Mouse (Mus musculus) lung, postnatal 36 days (tissue): ENCODE data around the gene Sctr.

Experiments used
- DNase-seq: peaks from one replicate; pipeline ENCODE4 v3.0.0; 2022; ENCODE audit warnings: mixed read lengths

The Sctr gene

DNA sequence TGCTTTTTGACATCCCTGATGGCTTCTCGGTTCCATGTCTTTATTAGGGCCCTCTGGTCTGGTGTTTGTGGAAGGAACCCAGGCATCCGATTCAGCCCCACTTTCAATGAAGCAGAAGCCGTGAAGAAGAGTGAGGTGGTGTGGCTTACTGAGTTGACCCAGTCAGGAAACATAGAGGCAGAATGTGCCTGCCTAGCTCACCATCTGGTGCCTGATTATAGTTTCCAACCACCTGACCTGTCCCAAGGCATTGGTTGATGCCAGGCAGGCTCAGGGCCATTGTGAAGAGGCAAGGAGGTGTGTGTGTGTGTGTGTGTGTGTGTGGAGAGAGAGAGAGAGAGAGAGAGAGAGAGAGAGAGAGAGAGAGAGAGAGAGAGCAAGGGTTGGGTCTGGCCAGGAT is 23.8 kb downstream of the Sctr start:
- no peak for DNase-seq

DNA sequence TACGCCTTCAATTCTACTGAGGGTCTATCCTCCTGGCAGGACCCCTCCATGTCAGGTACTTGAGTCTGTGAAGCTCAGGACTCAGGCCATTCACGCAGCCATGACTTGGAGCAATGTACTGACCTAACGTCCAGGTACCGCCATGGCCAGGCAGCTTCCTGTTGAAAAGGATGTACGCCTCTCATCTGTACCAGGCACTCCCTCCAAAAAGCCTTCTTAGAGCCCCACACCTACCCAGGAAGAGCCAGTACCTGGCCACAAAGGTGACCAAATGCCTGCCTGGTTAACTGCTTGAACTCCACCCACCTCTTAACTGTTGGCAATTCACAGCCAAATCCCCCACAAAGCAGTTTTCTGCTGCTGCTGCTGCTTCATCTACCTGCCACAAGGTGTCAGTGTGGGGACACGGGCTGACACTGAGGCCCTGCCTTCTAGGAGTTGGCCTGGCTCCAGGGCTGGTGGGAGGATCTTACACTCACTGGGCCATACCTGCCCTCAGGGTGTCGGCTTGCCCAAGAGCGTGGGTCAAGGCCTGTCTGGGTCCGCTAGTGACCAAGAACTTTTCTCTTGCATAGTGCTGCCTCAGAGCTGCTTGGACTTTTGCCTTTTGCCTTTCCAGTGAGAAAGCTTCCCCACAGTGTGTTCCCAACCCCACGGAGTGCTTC is 26.2 kb downstream of the Sctr start:
- peak; percentile 91 for DNase-seq

DNA sequence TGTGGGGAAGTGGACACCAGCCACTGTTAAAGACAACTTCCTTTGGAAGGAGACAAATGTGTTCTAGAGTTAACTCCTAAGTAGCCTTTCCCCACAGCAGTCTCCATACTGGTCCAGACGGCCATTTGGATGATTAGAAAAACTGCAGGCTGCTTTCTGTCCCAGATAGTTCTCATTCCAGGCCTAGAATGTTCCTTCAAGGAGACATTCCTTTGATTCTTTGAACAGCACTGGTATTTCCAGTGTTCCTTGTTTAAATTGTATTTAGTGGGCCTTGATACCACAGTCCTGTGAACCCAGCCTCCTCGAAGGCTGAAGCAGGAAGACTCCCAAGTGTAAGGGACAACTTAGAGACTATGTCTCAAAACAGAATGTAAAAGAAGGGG is 26.8 kb downstream of the Sctr start:
- no peak for DNase-seq

DNA sequence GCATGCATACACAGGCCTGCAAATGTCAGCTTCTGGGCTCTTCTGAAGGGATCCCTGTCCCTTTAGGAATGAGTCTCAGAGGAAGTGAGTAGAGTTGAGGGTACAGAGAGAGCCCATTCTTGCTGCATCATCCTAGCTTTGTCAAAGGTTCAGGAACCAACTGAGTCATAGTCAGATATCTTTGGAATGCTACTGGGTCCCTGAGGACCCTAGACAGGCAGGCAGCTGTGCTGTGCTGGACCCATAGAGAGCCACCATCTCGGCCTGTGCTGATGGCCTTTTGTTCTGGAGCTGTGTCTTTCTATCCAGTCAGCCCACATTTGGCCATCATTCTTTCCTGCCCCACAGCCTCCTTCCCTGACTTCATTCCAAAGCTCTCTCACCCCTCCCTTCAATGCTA is 28.1 kb downstream of the Sctr start:
- DNase-seq = no peak

DNA sequence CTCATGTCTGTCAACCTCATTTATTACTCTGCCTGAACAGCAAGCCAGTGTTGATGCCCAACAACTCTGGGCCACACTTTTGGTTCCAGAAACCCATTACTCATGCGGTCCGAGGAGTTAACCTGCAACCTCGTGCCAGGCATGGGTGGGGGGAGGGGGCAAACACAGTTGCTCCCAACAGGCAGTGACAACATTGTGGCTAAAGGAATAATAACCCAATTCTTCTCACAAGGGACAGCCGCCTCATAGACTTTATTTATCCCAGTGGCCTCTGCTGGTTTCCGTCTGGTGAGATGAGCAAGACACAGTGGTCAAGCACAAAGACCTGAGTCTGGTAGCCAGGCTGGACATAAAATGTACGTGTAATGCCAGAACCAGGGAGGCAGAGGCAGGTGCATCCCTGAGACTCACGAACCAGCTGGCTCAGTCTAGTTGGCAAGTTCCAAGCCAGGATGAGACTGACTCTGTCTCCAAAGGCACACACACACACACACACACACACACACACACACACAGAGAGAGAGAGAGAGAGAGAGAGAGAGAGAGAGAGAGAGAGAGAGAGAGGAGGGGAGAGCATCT is 28.9 kb downstream of the Sctr start:
- no peak for DNase-seq

DNA sequence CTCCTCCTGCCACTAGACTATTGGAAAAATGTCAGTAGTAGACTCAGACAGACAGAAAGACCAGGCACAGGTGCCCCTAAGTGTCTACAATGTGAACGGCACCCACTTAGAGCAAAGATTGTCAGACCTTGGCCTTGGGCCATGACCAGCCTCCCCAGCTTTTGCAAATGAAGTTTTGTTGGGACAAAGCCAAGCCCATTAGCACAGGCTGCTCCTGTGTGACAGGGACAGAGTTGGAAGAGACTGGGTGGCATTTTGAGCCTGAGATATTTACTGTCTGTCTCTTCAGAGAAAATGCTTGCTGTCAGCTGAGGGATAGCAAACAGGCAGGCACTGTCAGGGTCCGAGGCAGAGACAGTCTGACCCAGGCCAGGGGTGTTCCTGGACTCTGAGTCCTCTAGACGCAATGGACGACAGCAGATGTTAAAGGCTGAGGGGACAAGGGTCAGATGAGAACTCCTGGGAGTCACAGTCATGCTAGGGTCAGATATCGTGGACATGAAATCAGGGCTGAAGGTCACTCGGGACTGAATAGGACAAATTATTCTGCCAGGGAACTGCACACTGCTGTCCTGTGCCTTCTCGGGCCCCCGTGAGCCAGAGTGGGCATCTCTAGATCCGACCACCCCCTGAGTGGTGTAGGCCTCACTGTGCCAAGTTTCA is 30.5 kb downstream of the Sctr start:
- DNase-seq = peak; percentile 27

DNA sequence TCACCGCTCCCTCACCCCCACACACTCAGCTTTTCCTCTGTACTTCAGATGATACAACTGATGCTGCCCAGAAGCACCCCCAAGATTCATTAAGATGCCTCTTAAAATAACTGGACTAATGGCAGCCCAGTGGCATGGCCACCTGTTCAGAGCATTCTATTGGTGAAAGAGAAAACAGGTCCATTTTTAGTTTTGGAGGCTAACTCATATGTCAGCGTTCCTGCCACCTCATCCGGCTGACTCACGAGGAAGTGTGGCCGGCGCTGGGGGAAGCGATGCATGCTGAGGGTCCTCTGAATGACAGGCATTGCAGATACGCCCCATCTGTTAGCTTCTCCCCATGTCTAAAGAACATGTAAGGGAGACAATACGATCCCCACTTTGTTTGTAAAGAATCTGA is 31.9 kb downstream of the Sctr start:
- no peak for DNase-seq

DNA sequence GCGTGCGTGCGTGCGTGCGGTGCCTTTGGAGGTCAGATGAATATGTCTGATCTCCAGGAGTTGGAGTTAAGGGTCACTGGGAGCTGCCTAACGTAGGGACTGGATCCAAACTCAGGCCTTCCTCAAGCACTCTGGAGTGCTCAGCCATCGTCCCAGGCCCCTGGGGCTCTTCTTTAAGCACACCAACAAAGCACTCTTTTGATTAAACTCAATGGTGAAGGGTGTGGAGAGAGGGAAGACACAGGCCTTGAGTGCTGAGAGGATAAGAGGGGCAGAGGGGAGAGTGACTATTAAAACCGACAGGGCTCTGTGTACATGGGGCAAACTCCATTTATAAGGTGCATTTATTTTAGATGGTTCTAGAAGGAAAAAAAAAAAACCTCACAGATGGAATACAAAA is 35.7 kb downstream of the Sctr start:
- no peak for DNase-seq

DNA sequence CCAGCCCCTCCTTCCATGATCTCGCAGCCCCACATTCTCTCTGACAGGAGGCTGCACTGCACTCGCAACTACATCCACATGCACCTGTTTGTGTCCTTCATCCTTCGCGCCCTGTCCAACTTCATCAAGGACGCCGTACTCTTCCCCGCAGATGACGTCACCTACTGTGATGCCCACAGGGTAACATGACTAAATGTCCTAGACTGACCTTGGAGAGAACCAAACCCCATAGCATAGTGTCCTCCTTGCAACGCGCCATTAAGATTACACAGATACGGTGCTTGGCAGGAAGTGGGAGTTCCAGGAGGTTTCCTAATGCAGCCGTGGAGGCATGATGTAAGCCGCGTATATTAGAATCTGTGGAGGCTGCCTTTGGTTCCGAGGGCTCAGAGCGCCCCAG is 37.9 kb downstream of the Sctr start:
- DNase-seq = no peak

DNA sequence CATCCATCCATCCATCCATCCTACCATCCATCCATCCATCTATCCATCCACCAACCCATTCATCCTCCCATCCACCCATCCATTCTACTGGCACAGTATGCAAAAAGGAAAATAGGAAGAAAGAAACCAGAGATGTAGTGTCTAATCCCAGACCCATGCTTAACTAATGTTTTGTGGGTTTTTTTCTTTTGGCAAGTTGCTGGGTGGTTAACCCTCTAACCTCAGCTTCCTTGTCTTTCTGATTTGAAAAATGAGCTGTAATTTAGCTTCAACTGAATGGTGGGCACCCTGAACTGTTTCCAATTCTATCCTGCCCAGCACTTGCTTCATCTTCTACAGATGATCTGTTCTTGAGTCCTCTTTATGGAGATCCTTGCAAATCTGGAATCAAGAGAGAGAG is 40.6 kb downstream of the Sctr start:
- no peak for DNase-seq

DNA sequence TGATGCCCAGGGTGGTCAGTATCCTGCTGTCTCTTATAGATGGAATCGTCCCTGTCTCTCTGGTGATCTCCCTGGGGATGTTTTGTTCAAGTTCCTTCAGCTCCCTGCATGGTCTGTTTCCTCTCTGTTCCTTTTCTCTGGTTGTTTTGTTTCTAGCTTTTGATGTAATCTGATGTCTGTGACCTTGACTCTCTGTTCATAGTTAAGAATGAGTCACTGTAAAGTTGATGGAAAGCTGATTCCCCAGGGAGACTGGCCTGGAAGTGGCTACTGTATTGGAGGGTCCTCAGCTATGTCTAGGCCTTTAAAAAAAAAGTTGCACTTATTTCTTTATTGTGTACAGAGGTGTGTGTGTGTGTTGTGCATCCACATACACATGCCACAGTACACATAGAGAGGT is 44.4 kb downstream of the Sctr start:
- no peak for DNase-seq

DNA sequence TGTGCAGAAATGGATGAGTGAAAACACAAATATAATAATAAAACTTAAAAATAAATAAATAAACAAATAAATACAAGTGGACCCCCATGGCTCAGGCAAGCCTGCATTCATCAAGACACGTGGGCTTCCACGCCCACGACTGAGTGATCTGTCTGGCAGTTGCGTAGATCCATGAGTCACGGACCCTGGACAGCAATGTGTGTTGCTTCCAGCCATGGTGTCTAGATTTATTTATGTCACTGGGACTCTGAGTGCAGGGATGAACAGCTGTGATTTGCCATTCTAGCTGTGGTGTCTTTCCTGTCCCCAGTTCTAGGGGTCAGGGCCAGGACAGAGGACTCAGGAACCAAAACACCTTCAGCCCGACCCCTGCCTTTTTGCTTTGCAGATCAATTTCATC is 48.3 kb downstream of the Sctr start:
- DNase-seq = no peak

DNA sequence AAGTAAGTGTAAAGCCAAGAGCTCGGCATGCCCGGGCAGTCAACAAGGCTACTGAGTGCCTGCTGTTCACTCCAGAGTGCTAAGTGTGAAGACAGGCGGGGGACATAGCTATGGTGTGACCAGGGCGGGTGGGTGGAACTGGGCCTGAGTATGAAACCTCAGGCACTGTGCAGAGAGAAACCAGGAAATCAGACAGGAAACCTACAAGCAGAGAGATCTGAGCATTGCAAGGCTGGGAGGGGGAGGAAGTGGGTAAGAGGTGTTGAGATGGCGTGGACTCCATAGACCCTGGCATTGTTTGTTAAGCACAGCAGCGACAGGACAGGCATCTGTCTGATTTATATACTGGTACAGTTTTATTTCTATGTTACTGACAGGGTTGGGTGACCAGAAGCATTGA is 48.8 kb downstream of the Sctr start:
- no peak for DNase-seq

DNA sequence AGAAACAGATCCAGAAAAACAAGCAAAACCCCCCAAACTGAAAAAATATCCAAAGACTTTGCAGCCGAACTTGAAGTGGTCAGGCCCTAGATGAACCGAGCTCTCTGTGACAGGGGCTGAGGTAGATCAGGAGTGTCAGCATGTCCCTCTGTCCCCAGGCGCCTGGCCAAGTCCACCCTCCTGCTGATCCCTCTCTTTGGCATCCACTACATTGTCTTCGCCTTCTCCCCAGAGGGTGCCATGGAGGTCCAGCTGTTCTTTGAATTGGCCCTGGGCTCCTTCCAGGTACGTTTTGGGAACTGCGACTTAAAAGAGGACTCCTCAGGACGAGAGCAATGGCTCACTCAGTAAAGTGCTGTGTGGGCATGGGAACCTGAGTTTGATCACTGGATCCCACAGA is 49.5 kb downstream of the Sctr start:
- no peak for DNase-seq

DNA sequence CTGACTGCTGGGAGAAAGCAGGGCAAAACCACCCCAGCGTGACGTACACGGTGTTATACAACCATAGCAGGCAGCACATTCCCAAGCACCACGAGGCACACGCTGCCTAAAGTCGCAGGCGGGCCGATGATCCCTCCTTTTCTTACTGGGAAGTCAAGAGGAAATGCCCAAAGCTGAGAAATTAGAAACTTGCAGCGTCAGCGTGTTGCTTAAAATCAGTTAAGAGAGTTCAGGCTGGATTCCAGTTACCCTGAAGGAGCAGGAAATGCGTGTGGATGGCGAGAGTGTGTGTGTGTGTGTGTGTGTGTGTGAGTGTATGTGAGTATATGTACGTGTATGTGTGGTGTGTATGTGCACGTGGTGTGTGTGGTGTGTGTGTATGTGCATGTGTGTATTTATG is 50.4 kb downstream of the Sctr start:
- peak; percentile 41 for DNase-seq

DNA sequence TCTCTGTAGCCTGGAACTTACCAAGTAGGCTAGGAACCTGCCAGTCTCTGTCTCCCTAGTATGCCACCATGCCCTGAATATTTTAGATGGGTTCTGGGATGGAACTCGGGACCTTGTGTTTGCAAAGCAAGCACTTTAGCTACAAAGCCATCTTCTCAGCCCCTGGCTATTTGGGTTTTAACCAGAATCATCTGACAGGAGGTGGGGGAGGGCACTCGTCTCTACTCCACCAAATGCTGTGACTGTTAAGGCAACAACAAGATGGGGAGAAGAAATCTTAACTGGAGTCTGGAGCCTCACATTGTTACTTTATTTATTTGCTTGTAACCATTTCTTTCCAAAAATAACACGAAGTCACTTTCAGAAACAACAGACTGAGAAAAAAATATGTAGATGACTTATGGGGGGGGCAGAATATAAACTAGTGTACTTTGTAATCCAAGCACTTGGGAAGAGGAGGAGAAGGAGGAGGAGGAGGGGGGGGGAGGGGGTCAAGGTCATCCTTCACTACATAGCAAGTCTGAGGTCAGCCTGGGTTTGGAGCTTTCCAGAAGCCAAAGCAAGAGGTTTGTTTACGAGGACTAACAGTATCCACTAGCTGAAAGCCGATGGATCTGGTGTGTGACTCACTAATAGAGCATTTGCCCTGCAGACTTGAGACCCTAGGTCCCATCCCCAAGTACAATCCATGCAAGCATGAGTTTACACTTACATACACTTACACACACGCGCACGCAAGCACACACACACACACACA is 51.2 kb downstream of the Sctr start:
- no peak for DNase-seq

DNA sequence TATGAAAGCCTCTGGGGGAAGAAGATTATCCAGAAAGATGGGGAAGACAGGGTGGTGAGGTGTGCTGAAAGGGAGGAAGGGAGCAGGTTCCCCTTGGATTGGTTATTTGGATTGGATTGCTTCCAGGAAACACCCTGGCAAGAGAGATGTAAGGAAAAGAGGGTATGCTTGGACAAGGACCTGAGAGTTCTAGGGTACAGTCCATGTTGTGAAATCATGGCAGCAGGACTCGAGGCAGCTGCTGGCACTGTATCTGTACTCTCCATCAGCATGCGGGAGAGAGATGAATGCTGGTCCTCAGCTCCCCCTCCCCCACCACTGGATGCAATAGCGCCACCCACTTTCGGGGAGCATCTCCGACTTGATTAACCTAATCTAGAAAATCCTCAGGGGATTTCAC is 54.0 kb downstream of the Sctr start:
- no peak for DNase-seq

DNA sequence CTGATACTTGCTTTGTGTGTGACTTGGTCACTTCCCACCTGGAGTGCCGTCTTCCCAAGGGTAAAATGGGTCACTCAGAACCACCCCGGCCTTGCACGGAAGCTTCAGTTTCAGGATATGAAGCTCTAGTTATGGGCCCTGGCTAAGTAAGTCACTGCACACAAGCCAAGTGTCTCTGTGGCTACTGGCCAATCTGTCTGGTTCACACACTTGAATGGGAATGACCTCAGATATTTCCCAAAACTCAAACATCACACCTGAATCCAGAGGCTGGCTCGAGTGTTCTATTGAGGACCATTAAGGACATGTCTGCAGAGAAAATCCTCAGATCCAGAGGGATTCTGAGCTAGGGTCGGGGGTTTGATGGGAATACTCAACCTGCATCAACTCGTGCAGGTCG is 55.5 kb downstream of the Sctr start:
- DNase-seq = peak; percentile 55

DNA sequence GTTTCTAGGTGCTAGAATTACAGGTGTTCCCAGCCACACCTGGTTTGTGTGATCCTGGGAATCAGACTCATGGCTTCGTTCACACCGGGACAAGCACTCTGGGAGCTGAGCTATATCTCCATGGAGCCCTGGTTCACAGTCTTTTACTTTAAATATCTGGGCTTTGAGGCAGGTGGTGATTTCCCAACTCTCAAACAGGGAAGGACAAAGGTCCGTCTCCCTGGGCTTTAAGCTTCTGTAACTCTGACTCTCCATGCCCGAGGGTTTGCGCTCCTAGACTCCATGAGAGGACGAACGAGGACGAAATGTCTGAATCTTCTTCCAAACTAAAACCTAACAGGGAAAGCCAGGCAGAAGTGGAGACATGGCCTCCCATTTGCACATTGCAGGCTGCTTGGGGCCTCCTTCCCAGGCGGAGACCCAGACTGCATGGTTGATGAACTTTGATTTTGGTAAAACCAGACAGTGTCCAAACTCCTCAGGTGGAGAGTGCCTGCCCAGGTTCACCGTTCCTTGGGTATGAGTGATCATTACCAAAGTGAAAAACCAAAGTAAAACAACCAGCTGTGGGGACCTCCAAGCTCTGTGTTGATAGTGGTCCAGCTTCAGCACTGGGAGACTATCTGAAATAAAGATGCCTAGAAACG is 57.5 kb downstream of the Sctr start:
- no peak for DNase-seq

DNA sequence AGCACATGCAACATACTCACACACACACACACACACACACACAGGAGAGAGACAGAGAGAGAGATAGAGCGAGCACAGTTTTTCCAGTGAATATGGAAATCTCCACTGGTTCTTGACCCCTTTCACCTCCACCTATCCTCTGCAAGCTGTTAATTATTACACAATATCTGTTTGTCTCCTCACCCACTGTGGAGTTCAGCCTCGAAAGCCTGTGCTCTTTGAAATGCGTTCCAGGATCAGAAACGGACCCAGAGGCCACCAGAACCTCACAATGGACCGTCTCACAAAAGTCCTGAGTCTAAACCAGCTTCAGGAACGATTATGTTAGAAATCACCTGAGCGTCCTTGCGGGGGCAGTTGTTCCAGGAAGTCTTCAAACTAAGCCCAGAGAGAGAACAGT is 59.5 kb downstream of the Sctr start:
- no peak for DNase-seq

DNA sequence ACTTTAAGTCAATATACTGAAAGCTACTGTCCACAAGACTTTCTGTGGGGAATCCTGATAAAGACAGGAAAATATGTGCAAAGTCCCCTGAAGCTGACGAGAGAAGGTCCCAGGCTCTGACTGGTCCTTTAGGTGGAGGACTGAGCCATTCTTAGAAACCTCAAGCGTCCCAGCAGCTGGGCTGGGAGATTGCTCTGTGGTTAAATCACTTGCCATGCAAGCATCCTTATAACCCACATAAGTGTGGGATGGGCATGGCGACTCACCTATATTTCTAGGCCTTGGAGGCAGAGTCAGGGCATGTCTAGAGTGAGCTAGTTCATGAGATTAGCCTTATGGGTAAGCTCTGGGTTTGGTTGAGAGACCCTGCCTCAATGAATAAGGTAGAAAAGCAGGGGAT is 59.9 kb downstream of the Sctr start:
- no peak for DNase-seq

DNA sequence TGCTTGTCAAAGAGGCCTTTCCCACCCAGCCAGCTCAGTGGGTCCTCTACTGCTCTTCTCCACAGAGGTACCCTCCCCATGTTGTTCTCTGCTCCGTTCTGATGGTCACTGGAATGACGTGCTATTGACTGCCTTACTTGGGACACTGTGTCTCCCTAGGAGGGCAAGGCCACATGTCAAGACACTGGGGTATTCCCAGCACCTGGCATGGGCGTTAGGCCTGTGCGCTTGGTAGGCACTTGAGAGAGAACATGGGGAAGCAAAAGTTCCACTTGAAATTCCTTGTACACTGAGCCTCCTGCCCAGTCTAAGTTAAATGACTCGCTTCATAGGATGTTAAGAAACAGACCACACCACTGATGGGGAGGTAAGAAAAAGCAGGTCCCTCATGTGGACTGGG is 62.4 kb downstream of the Sctr start:
- DNase-seq = peak; percentile 56

DNA sequence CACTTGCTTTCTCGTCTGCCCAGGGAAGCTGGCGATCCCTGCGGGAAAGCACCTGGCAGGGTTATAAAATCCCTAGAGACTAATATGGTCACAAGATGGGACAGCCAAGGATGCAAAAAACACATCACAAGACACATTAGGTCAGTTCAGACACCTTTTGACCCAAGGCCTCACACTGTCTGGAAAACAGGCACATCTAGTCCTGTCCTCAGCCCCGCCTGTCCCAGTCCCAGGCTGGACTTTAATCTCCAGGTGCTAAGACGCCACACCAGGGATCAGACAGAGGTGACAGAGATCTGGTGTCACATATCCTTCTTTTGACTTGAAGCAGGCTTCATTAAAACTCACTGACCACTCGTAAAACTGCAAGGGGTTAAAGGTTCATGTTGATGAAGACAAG is 63.5 kb downstream of the Sctr start:
- no peak for DNase-seq

DNA sequence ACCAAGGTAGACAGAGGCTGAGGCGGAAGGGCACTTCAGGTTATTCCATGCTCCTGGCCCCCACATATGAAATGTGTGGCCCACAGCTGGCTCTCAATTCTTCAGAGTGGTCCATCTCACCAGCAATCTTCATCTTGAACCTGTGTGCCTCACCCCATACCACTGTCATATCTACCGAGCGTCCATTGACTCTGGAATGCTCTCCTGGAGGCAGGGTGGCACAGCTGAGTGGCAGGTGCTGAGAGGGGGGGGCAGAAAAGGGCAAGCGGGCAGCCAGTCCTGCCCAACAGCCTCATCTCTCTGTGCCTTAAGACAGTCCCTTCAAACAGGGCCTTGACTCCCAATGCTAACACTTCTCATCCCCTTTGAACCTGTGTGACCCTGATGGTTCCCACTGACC is 64.4 kb downstream of the Sctr start:
- no peak for DNase-seq
